Mouse (Mus musculus) MEL (cell line): ENCODE measurements around the gene Cdk2ap1.

ENCODE experiments used
- CHD2 ChIP-seq: IDR thresholded peaks from 2 replicates; pipeline ENCODE4 v1.6.1; 2011; ENCODE audit warnings: low read length, improper control_type of control experiment
- CTCF ChIP-seq, 3 experiments: IDR thresholded peaks in 2 of 3; conservative IDR thresholded peaks in 1 of 3; 2 replicates each; pipeline ENCODE4 v1.5.1; 2011 to 2012; ENCODE audit warnings: low read length in 3 of 3, low read depth in 2 of 3, mild to moderate bottlenecking in 2 of 3, improper control_type of control experiment in 1 of 3, inconsistent platforms in 1 of 3, mixed read lengths in 1 of 3, moderate library complexity in 1 of 3; ENCODE audit not compliant: control insufficient read depth in 1 of 3, insufficient read depth in 1 of 3, poor library complexity in 1 of 3, severe bottlenecking in 1 of 3
- ELF1 ChIP-seq: IDR thresholded peaks from 2 replicates; pipeline ENCODE4 v1.6.1; 2014; ENCODE audit warnings: low read depth, mild to moderate bottlenecking, inconsistent platforms, low read length, improper control_type of control experiment, moderate library complexity
- ETS1 ChIP-seq: IDR thresholded peaks from 2 replicates; pipeline ENCODE4 v1.6.1; 2012; ENCODE audit warnings: low read depth, mild to moderate bottlenecking, inconsistent platforms, low read length, improper control_type of control experiment, moderate library complexity
- KAT2A ChIP-seq: conservative IDR thresholded peaks from 2 replicates; pipeline ENCODE4 v1.6.1; 2012; ENCODE audit warnings: low read depth, low read length, improper control_type of control experiment, inconsistent platforms
- POLR2A ChIP-seq, 2 experiments: IDR thresholded peaks; 2 replicates each; pipeline ENCODE4 v1.6.1; 2011 to 2012; ENCODE audit warnings: low read length in 2 of 2, mild to moderate bottlenecking in 2 of 2, control low read depth in 1 of 2, improper control_type of control experiment in 1 of 2, low read depth in 1 of 2, moderate library complexity in 1 of 2; ENCODE audit not compliant: control insufficient read depth in 1 of 2, insufficient read depth in 1 of 2, poor library complexity in 1 of 2
- POLR2AphosphoS5 ChIP-seq: IDR thresholded peaks from 2 replicates; pipeline ENCODE4 v1.6.1; 2012; ENCODE audit warnings: low read depth, borderline replicate concordance, mild to moderate bottlenecking, inconsistent platforms, low read length, moderate library complexity, mixed read lengths

GRCm38 (mm10) chr5:124376401-124376800 lies 13.5 kb upstream of the Cdk2ap1 start:
- TF ChIP-seq POLR2AphosphoS5 (no peak), CTCF (IDR thresholded peaks at IDR 0.05 in 2 of 3, conservative IDR thresholded peaks at IDR 0.05 in 1 of 3; ENCODE audit: control insufficient read depth in 1 of 3, insufficient read depth in 1 of 3, low read depth in 2 of 3, low read length in 3 of 3, poor library complexity in 1 of 3, severe bottlenecking in 1 of 3) (no peak), ELF1 (no peak), POLR2A (IDR thresholded peaks at IDR 0.05; ENCODE audit: control insufficient read depth in 1 of 2, insufficient read depth in 1 of 2, low read depth in 1 of 2, low read length in 2 of 2, poor library complexity in 1 of 2) (no peak), CHD2 (no peak), ETS1 (no peak), KAT2A (no peak)
